Mouse (Mus musculus): ENCODE results near the gene Clec12b. TPM values are rescaled to one million over a fixed set of nuclear protein-coding genes. Genes with fewer than 3 reads are reported as not detected.

Gene Clec12b
- not detected for total RNA-seq (2021)

GRCm38 (mm10) chr6:129385774-129386173, at the start of gene Clec12b:
Clec12b (minus strand) TSS chr6:129385874.
- intact Hi-C loops (cut with DNase I) = no loop called here
- DNase-seq (ENCODE audit: low spot score in 2 of 2) = no peak

GRCm38 (mm10) chr6:129434239-129434638, 48.6 kb upstream of the Clec12b start:
- intact Hi-C loops (cut with DNase I) = no loop called here
- DNase-seq (ENCODE audit: low spot score in 2 of 2) = no peak

- no peak for DNase-seq (ENCODE audit: low spot score in 2 of 2)
- intact Hi-C loops (cut with DNase I) = no loop called here
Measured at GRCm38 (mm10) chr6:129427281-129427680, 41.6 kb upstream of the Clec12b start.

GRCm38 (mm10) chr6:129425812-129426211, 40.1 kb upstream of the Clec12b start:
- intact Hi-C loops (cut with DNase I) = no loop called here
- no peak for DNase-seq (ENCODE audit: low spot score in 2 of 2)

GRCm38 (mm10) chr6:129425217-129425616, 39.5 kb upstream of the Clec12b start:
- intact Hi-C loops (cut with DNase I) = no loop called here
- DNase-seq (ENCODE audit: low spot score in 2 of 2) = no peak

- peak; percentile 42 to 45 for DNase-seq (ENCODE audit: low spot score in 2 of 2)
- intact Hi-C loops (cut with DNase I) = no loop called here
Measured at GRCm38 (mm10) chr6:129423734-129424072, 38.0 kb upstream of the Clec12b start.

- intact Hi-C loops (cut with DNase I) = no loop called here
- DNase-seq (ENCODE audit: low spot score in 2 of 2) = no peak
Measured at GRCm38 (mm10) chr6:129423040-129423733, 37.5 kb upstream of the Clec12b start.

- DNase-seq (ENCODE audit: low spot score in 2 of 2) = no peak
- intact Hi-C loops (cut with DNase I) = no loop called here
Measured at GRCm38 (mm10) chr6:129422311-129422710, 36.6 kb upstream of the Clec12b start.

- intact Hi-C loops (cut with DNase I) = no loop called here
- DNase-seq (ENCODE audit: low spot score in 2 of 2) = no peak
Measured at GRCm38 (mm10) chr6:129414177-129414576, 28.5 kb upstream of the Clec12b start.

GRCm38 (mm10) chr6:129408562-129408961, 22.9 kb upstream of the Clec12b start, which contains the start of gene Clec9a:
Clec9a (plus strand) TSS chr6:129408862.
- DNase-seq (ENCODE audit: low spot score in 2 of 2) = no peak
- intact Hi-C loops (cut with DNase I) = no loop called here

GRCm38 (mm10) chr6:129407324-129407723, 21.6 kb upstream of the Clec12b start:
- intact Hi-C loops (cut with DNase I) = no loop called here
- no peak for DNase-seq (ENCODE audit: low spot score in 2 of 2)

GRCm38 (mm10) chr6:129405999-129406398, 20.3 kb upstream of the Clec12b start:
- DNase-seq (ENCODE audit: low spot score in 2 of 2) = no peak
- intact Hi-C loops (cut with DNase I) = no loop called here

GRCm38 (mm10) chr6:129403391-129403790, 17.7 kb upstream of the Clec12b start:
- intact Hi-C loops (cut with DNase I) = no loop called here
- DNase-seq (ENCODE audit: low spot score in 2 of 2) = no peak

GRCm38 (mm10) chr6:129402404-129402803, 16.7 kb upstream of the Clec12b start:
- DNase-seq (ENCODE audit: low spot score in 2 of 2) = no peak
- intact Hi-C loops (cut with DNase I) = no loop called here

- intact Hi-C loops (cut with DNase I) = loop anchor here (10.0 kb wide), 1 partner anchor 1955 kb away; the partner anchor contains the start of gene Styk1
- DNase-seq (ENCODE audit: low spot score in 2 of 2) = no peak
Measured at GRCm38 (mm10) chr6:129399945-129400344, 14.3 kb upstream of the Clec12b start.

GRCm38 (mm10) chr6:129396997-129397396, 11.3 kb upstream of the Clec12b start, which contains the start of gene Clec1b:
Clec1b (plus strand) TSS chr6:129397297.
- DNase-seq (ENCODE audit: low spot score in 2 of 2) = no peak
- intact Hi-C loops (cut with DNase I) = loop anchor here (10.0 kb wide), 1 partner anchor 1958 kb away; the partner anchor contains the start of gene Styk1

GRCm38 (mm10) chr6:129393732-129394131, 8.1 kb upstream of the Clec12b start:
- intact Hi-C loops (cut with DNase I) = loop anchor here (1.0 to 10.0 kb wide), 4 partner anchors 83 to 1961 kb away; partner anchors contain the start of gene Styk1
- DNase-seq (ENCODE audit: low spot score in 2 of 2) = no peak

GRCm38 (mm10) chr6:129393087-129393720, 7.5 kb upstream of the Clec12b start:
- intact Hi-C loops (cut with DNase I) = loop anchor here (1.0 to 10.0 kb wide), 3 partner anchors 84 to 1962 kb away; partner anchors contain the start of gene Styk1
- DNase-seq (ENCODE audit: low spot score in 2 of 2) = no peak

- DNase-seq (ENCODE audit: low spot score in 2 of 2) = no peak
- intact Hi-C loops (cut with DNase I) = no loop called here
Measured at GRCm38 (mm10) chr6:129385000-129385399, 674 bp downstream of the Clec12b start.

- intact Hi-C loops (cut with DNase I) = no loop called here
- no peak for DNase-seq (ENCODE audit: low spot score in 2 of 2)
Measured at GRCm38 (mm10) chr6:129383466-129383865, 2.2 kb downstream of the Clec12b start.

GRCm38 (mm10) chr6:129381736-129382135, 3.9 kb downstream of the Clec12b start:
- intact Hi-C loops (cut with DNase I) = no loop called here
- DNase-seq (ENCODE audit: low spot score in 2 of 2) = no peak

Data from left cerebral cortex, postnatal 36 days (tissue).